Mouse (Mus musculus) bone marrow, adult 2 months (tissue): ENCODE data around the gene Fam117a.

Source experiments
- CTCF ChIP-seq: fragments of 200-500 bp; IDR thresholded peaks from 2 replicates; pipeline ENCODE4 v1.5.1; 2011; ENCODE audit warnings: low read length, control low read depth; ENCODE audit not compliant: control insufficient read depth, insufficient read depth
- POLR2A ChIP-seq: fragments of 200-500 bp; IDR thresholded peaks from 2 replicates; pipeline ENCODE4 v1.6.1; 2011; ENCODE audit warnings: low read depth, mild to moderate bottlenecking, control low read depth, low read length, borderline replicate concordance; ENCODE audit not compliant: control insufficient read depth

DNA sequence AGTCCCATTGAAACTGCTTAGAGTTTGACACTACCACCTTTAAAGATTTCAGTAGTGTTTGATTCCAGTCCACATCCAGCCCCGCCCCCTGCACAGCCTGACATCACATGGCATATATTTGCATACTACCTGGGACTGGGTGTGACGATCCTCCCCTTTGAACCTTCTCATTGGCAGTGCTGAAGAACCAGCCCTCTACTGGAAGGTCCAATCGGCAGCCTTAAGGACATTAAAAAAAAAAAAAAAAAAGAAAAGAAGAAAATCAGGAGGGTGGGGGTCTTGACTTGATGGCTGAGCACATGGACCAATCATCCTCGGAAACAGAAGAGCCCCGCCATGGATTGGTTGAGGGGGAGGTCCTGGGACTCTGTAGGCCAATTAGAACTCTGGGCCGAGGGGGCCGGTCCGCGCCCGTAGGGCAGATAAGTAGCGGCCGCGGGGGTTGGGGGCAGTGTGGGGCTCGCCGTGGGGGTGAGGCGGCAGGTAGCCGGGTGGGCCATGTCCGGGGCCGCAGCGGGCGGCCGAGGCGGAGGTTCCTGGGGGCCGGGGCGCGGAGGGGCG is at the start of gene Fam117a:
- TF ChIP-seq CTCF (no peak), POLR2A (peak; percentile 94)
